Mouse (Mus musculus): ENCODE data around the gene Clcn6. TPM values are rescaled to one million over a fixed set of nuclear protein-coding genes. Genes with fewer than 3 reads are reported as not detected.
A peak's percentile ranks its signal among the peaks of the same experiment; 100 is the strongest.

Clcn6 gene
- polyA plus RNA-seq, 1 experiment from 2014 or later: 9.2 TPM

GRCm38 (mm10) chr4:148018410-148018809, 20.2 kb downstream of the Clcn6 start:
- in situ Hi-C loops (cut with MboI; ENCODE audit: low pct_unique_long_range_greater_than_20kb): no loop called here
- H3K27me3 ChIP-seq: no peaks in the 10 kb centered on the region
- TF ChIP-seq CTCF (IDR thresholded peaks at IDR 0.05): no peak
- DNase-seq (ENCODE audit: low read depth, low spot score): no peak
- no peak for ATAC-seq
- CTCF ChIA-PET: interaction anchor here (1.4 kb wide), 1 partner anchor 12 kb away, joined by 3 read pairs; no protein-coding TSS in a partner anchor
- POLR2A ChIA-PET: no interaction called here

GRCm38 (mm10) chr4:148016981-148017380, 21.6 kb downstream of the Clcn6 start:
- no peak for TF ChIP-seq CTCF (IDR thresholded peaks at IDR 0.05)
- in situ Hi-C loops (cut with MboI; ENCODE audit: low pct_unique_long_range_greater_than_20kb): no loop called here
- ChIA-PET CTCF (interaction anchor here (0.8 to 2.4 kb wide), 2 partner anchors 12 to 57 kb away, joined by 3 to 6 read pairs; no protein-coding TSS in a partner anchor), POLR2A (no interaction called here)
- H3K27me3 ChIP-seq: no peaks in the 10 kb centered on the region
- DNase-seq (ENCODE audit: low read depth, low spot score) (no peak), ATAC-seq (no peak)

- TF ChIP-seq CTCF (IDR thresholded peaks at IDR 0.05): no peak
- DNase-seq (ENCODE audit: low read depth, low spot score) (no peak), ATAC-seq (no peak)
- ChIA-PET CTCF (interaction anchor here (1.0 to 2.4 kb wide), 7 partner anchors 14 to 62 kb away, joined by 3 to 6 read pairs (median 3); no protein-coding TSS in a partner anchor), POLR2A (no interaction called here)
- H3K27me3 ChIP-seq: no peaks in the 10 kb centered on the region
- in situ Hi-C loops (cut with MboI; ENCODE audit: low pct_unique_long_range_greater_than_20kb): no loop called here
These were observed 23.2 kb downstream of the Clcn6 start for GRCm38 (mm10) chr4:148015418-148015817.

GRCm38 (mm10) chr4:148012216-148012615, 26.4 kb downstream of the Clcn6 start:
- CTCF ChIA-PET: interaction anchor here (1.5 to 1.6 kb wide), 2 partner anchors 52 to 53 kb away, joined by 3 read pairs; no protein-coding TSS in a partner anchor
- TF ChIP-seq CTCF (IDR thresholded peaks at IDR 0.05): no peak

GRCm38 (mm10) chr4:148011332-148011731, 27.3 kb downstream of the Clcn6 start:
- ChIA-PET CTCF (interaction anchor here (1.6 kb wide), 1 partner anchor 51 kb away, joined by 3 read pairs; no protein-coding TSS in a partner anchor), POLR2A (no interaction called here)
- ATAC-seq: no peak
- H3K27me3 ChIP-seq: no peaks in the 10 kb centered on the region
- TF ChIP-seq CTCF (IDR thresholded peaks at IDR 0.05): no peak
- in situ Hi-C loops (cut with MboI; ENCODE audit: low pct_unique_long_range_greater_than_20kb): no loop called here
- DNase-seq (ENCODE audit: low read depth, low spot score): no peak

More at GRCm38 (mm10) chr4:148012216-148012615, 26.4 kb downstream of the Clcn6 start:
- H3K27me3 ChIP-seq: no peaks in the 10 kb centered on the region
- in situ Hi-C loops (cut with MboI; ENCODE audit: low pct_unique_long_range_greater_than_20kb): no loop called here
- POLR2A ChIA-PET: no interaction called here
- ATAC-seq: no peak
- DNase-seq (ENCODE audit: low read depth, low spot score): no peak

GRCm38 (mm10) chr4:148009641-148010040, 29.0 kb downstream of the Clcn6 start:
- ChIA-PET POLR2A (no interaction called here), CTCF (interaction anchor here (1.5 kb wide), 1 partner anchor 49 kb away, joined by 8 read pairs; no protein-coding TSS in a partner anchor)
- DNase-seq (ENCODE audit: low read depth, low spot score) (no peak), ATAC-seq (no peak)
- in situ Hi-C loops (cut with MboI; ENCODE audit: low pct_unique_long_range_greater_than_20kb): no loop called here
- no peak for TF ChIP-seq CTCF (IDR thresholded peaks at IDR 0.05)
- H3K27me3 ChIP-seq: no peaks in the 10 kb centered on the region

- TF ChIP-seq CTCF (IDR thresholded peaks at IDR 0.05): no peak
- in situ Hi-C loops (cut with MboI; ENCODE audit: low pct_unique_long_range_greater_than_20kb): no loop called here
- ChIA-PET CTCF (interaction anchor here (0.9 to 1.5 kb wide), 3 partner anchors 8 to 48 kb away, joined by 3 to 8 read pairs (median 3); no protein-coding TSS in a partner anchor), POLR2A (interaction anchor here (0.6 kb wide), 1 partner anchor 48 kb away, joined by 7 read pairs; no protein-coding TSS in a partner anchor)
- ATAC-seq (no peak), DNase-seq (ENCODE audit: low read depth, low spot score) (no peak)
- no peaks in the 10 kb centered on the region for H3K27me3 ChIP-seq
These were observed 30.2 kb downstream of the Clcn6 start for GRCm38 (mm10) chr4:148008412-148008811.

- ATAC-seq (no peak), DNase-seq (ENCODE audit: low read depth, low spot score) (no peak)
- no peak for TF ChIP-seq CTCF (IDR thresholded peaks at IDR 0.05)
- CTCF ChIA-PET: interaction anchor here (1.1 to 1.3 kb wide), 2 partner anchors 10 to 44 kb away, joined by 3 to 10 read pairs; no protein-coding TSS in a partner anchor
- POLR2A ChIA-PET: no interaction called here
- no peaks in the 10 kb centered on the region for H3K27me3 ChIP-seq
- in situ Hi-C loops (cut with MboI; ENCODE audit: low pct_unique_long_range_greater_than_20kb): loop anchor here (5.0 kb wide), 1 partner anchor 42 kb away; no protein-coding TSS in a partner anchor
These were observed 34.3 kb downstream of the Clcn6 start for GRCm38 (mm10) chr4:148004361-148004760.

- no peak for DNase-seq (ENCODE audit: low read depth, low spot score)
- CTCF ChIA-PET: interaction anchor here (0.9 to 1.5 kb wide), 4 partner anchors 13 to 41 kb away, joined by 3 to 8 read pairs (median 4); no protein-coding TSS in a partner anchor
- POLR2A ChIA-PET: no interaction called here
- no peak for TF ChIP-seq CTCF (IDR thresholded peaks at IDR 0.05)
- in situ Hi-C loops (cut with MboI; ENCODE audit: low pct_unique_long_range_greater_than_20kb): loop anchor here (5.0 kb wide), 1 partner anchor 40 kb away; no protein-coding TSS in a partner anchor
- ATAC-seq: no peak
- H3K27me3 ChIP-seq: no peaks in the 10 kb centered on the region
These were observed 36.8 kb downstream of the Clcn6 start for GRCm38 (mm10) chr4:148001866-148002265.

- ATAC-seq: peak; percentile 32
- POLR2A ChIA-PET: no interaction called here
These were observed 37.4 kb downstream of the Clcn6 start for GRCm38 (mm10) chr4:148001013-148001789.

More at GRCm38 (mm10) chr4:148001013-148001789, 37.4 kb downstream of the Clcn6 start:
- no peak for DNase-seq (ENCODE audit: low read depth, low spot score)
- H3K27me3 ChIP-seq: no peaks in the 10 kb centered on the region
- CTCF ChIA-PET: interaction anchor here (0.9 to 1.5 kb wide), 4 partner anchors 14 to 40 kb away, joined by 3 to 8 read pairs (median 4); no protein-coding TSS in a partner anchor
- in situ Hi-C loops (cut with MboI; ENCODE audit: low pct_unique_long_range_greater_than_20kb): loop anchor here (5.0 kb wide), 1 partner anchor 39 kb away; no protein-coding TSS in a partner anchor
- no peak for TF ChIP-seq CTCF (IDR thresholded peaks at IDR 0.05)
